Mouse (Mus musculus) lung, adult 2 months (tissue): ENCODE data around the gene 4931406P16Rik.

Experiments used
- CTCF ChIP-seq: fragments of 200-500 bp; IDR thresholded peaks from 2 replicates; pipeline ENCODE4 v1.5.1; 2011; ENCODE audit warnings: mild to moderate bottlenecking, low read length, control low read depth; ENCODE audit not compliant: insufficient read depth
- POLR2A ChIP-seq: fragments of 200-500 bp; IDR thresholded peaks from 2 replicates; pipeline ENCODE4 v1.6.1; 2011; ENCODE audit warnings: low read depth, mild to moderate bottlenecking, control low read depth, low read length, borderline replicate concordance; ENCODE audit errors: extremely low read depth

GRCm38 (mm10) chr7:34355629-34356028, 42.3 kb upstream of the 4931406P16Rik start:
- TF ChIP-seq POLR2A (no peak), CTCF (peak; percentile 46; the same call in 1 of the 2 replicates)
